Mouse (Mus musculus): ENCODE data around the gene Ankrd22.
A peak's percentile ranks its signal among the peaks of the same experiment; 100 is the strongest.
"Not testable (repeated sequence)": the region's sequence is repeated elsewhere in the genome, so short reads cannot be mapped to it uniquely, and the experiment has no call there.

Gene Ankrd22

GRCm38 (mm10) chr19:34165891-34166290 is at the start of gene Ankrd22:
Gene Ankrd22, minus strand, starts transcription at chr19:34166053.
- DNase-seq (ENCODE audit: low spot score in 2 of 2), result no peak

- no peak for DNase-seq (ENCODE audit: low spot score in 2 of 2)
Observed at GRCm38 (mm10) chr19:34214136-34214535, 48.3 kb upstream of the Ankrd22 start.

DNA sequence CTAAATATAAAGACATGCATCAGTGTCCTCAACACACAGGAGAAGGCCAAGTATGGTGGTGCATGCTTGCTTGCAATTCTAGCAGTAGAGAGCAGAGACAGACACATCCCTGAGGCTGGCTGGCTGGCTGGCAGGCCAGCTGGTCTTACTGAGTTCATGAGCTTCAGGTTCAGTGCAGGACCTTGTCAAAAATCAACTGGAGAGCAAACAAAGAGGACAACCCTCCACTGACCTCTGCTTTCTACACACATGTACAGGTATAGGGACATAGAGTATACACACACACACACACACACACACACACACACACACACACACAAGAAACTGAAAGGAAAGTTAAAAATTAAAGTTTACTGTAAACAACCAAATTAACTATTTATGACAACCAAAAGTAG is 47.4 kb upstream of the Ankrd22 start:
- no peak for DNase-seq (ENCODE audit: low spot score in 2 of 2)

DNA sequence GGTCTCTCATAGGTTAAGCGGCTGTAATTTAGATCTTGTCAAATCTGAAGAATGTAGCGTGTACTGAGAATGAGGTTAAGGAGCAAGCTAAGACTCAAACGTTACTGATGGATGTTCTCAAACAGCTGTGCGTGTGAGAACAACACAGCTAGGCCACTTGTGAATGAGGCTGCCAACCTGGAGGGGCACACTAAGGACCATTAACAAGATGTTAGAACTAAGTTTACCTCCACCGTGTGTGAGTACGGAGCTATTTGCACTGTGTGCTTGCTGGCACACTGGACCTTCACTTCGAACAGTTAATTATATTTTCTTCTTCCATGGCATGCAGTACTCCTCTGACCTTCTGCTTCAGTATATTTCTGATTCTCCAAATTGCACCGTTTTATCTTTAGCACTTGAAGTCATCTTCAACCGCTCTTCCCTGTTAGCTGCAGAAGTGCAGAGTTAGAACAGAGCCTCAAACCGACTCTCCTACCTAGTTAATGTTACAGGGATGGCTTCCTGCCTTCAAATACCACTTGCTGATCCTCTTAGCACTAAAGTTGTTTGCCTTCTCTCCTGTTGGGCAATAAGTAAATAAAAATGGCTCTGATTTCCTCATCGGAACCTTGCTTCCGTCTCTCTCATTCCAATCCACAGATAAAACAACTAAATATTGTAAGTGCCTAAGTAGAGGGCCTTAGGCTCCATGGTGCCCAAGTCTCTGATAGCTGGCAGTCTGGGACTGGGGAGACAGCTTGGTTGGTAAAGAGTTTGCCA is 46.8 kb upstream of the Ankrd22 start:
- no peak for DNase-seq (ENCODE audit: low spot score in 2 of 2)

- no peak for DNase-seq (ENCODE audit: low spot score in 2 of 2)
Observed at GRCm38 (mm10) chr19:34210841-34211240, 45.0 kb upstream of the Ankrd22 start.

DNA sequence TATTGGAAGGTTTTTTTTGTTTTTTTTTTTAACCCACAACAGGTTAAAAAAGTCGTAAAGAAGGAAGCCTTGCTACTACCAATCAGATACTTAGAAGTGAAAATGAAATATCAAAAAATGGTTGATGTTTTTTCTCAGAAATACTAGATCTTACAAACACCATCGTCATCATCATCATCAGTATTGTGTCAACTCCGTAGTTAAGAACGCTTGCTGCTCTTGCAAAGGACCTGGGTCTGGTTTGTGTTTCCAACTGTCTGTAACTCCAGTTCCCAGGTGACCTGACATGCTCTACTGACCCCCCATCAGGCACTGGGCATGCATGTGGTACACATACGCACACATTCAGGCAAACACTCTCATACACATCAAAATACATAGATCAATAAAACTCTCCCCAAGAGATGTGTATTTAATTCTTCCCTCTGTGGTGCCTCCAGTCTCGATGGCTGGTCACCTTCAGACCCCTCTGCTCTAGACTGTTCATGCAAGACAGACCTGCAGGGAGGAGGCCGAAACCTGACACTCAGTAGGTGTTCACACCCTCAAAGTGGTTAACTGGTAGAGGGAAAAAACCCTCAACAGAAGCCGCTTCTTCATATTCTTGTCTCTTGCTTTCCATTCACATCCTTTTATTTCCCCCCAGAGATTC is 44.2 kb upstream of the Ankrd22 start:
- no peak for DNase-seq (ENCODE audit: low spot score in 2 of 2)

DNA sequence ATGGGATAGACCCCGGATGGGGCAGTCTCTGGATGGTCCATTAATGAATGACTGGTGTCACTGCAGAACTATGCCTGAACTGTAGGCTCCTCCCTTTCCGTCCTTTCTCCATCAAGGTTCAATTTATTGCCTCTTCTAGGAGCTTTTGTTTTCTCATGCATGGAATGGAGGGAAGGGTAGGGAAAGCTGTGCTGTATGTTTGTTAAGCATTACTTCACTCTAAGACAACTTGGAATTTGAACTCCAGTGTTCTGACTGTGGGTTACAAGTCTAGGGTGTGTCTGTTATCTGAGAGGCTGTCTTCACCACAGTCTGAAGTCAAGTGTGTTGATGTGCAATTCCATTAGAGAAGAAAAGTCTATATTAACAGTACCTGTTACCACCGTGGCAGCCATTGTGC is 43.2 kb upstream of the Ankrd22 start:
- DNase-seq (ENCODE audit: low spot score in 2 of 2), result no peak

DNA sequence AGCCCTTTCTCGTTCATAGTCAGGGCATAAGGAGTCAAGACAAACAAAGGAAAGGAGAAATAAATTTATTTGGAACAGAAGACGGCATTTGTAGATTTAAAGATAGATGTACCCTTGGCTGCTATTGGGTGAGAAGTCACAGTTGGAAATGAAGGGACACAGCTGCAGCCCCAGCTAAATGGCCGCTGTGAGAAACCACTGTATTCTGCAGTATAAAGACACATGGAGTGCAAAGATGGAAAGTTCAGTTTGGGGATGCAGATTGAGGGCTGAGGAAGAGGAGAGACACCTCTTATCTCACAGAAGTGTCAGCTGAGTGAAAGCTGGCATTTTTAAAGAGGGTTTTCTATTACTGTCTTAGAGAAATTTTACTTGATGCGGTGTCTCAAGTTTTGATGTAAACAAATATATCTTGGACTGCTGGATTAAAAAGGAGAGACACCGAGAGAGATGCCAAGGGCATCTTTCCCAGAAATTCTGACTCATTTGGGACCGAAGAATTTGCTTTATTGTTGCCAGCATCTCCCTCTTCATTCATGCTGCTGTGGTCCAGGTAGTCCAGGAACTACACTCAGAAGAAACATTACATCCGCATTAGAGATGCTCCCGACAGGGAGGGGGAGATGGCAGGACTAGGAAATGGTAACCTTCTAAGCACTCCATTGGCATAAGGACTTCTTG is 41.0 kb upstream of the Ankrd22 start:
- no peak for DNase-seq (ENCODE audit: low spot score in 2 of 2)

DNA sequence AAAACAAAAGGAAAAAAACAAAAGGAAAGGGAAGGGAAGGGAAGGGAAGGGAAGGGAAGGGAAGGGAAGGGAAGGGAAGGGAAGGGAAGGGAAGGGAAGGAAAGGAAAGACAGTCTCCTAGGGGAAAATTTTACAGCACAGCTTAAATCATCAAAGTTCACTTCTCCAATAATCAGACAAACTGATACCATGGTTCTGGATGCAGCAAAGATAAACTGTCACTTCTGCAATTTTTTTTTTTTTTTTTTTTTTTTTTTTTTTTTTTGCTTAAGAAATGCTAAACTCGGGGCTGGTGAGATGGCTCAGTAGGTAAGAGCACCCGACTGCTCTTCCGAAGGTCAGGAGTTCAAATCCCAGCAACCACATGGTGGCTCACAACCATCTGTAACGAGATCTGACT is 40.3 kb upstream of the Ankrd22 start:
- not testable (repeated sequence) for DNase-seq (ENCODE audit: low spot score in 2 of 2)

- no peak for DNase-seq (ENCODE audit: low spot score in 2 of 2)
Observed at GRCm38 (mm10) chr19:34202668-34203067, 36.8 kb upstream of the Ankrd22 start.

GRCm38 (mm10) chr19:34199488-34199887 is 33.6 kb upstream of the Ankrd22 start:
- DNase-seq (ENCODE audit: low spot score in 2 of 2), result no peak

DNA sequence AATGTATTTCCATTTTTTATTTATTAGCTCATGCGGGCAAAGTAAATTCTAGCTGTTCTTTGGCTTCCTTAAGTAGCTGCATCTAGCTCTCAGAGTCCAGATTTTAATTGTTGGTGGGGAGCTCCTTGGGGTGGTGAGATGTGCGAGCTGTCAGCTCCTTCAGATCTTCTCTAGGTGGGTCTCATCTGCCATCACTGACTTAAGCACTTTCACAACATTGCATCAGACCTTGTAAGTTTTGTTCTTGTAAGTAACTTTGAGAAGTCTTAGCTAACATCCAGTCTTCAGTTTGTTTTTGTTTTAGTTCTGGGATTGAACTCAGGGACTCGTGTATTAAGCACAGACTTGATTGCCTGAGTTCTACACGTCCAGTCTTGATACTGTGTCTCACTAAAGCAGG is 33.0 kb upstream of the Ankrd22 start:
- no peak for DNase-seq (ENCODE audit: low spot score in 2 of 2)

DNA sequence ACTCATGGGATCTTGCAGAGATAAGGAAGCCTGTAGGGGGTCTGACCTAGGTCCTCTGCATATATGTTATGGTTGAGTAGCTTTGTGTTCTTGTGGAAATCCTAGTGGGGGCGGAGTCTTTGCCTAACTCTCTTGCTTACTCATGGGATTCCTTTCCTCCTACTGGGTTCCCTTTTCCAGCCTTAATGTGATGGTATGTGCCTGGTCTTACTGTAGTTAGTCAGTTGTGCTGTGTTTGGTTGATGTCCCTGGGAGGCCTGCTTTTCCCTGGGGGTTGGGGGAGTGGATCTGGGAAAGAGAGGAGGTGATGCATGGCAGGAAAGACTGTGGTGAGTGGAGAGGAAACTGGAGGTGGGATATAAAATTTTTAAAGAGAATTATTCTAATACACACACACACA is 32.2 kb upstream of the Ankrd22 start:
- DNase-seq (ENCODE audit: low spot score in 2 of 2), result no peak

GRCm38 (mm10) chr19:34195031-34195430 is 29.2 kb upstream of the Ankrd22 start:
- DNase-seq (ENCODE audit: low spot score in 2 of 2), result no peak

- no peak for DNase-seq (ENCODE audit: low spot score in 2 of 2)
Observed at GRCm38 (mm10) chr19:34194132-34194745, 28.4 kb upstream of the Ankrd22 start.

DNA sequence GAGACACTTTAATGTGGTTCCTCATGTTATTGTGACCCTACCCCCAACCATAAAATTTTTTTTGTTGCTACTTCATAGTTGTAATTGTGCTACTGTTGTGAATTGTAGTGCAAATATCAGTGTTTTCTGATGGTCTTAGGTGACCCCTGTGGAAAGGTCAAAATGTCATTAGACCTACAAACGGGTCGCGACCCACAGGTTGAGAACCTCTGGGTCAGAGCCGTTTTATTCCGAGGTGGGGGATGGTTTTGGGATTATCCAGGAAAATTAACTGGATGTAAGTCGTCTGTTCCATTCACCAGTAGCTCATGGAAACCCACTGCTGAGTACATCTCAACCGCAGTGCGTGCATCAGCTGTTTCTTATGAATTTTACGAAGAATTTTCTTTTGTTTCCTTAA is 27.8 kb upstream of the Ankrd22 start:
- DNase-seq (ENCODE audit: low spot score in 2 of 2), result no peak

- DNase-seq (ENCODE audit: low spot score in 2 of 2), result peak; percentile 38 to 47
Observed at GRCm38 (mm10) chr19:34193149-34193548, 27.3 kb upstream of the Ankrd22 start.

DNA sequence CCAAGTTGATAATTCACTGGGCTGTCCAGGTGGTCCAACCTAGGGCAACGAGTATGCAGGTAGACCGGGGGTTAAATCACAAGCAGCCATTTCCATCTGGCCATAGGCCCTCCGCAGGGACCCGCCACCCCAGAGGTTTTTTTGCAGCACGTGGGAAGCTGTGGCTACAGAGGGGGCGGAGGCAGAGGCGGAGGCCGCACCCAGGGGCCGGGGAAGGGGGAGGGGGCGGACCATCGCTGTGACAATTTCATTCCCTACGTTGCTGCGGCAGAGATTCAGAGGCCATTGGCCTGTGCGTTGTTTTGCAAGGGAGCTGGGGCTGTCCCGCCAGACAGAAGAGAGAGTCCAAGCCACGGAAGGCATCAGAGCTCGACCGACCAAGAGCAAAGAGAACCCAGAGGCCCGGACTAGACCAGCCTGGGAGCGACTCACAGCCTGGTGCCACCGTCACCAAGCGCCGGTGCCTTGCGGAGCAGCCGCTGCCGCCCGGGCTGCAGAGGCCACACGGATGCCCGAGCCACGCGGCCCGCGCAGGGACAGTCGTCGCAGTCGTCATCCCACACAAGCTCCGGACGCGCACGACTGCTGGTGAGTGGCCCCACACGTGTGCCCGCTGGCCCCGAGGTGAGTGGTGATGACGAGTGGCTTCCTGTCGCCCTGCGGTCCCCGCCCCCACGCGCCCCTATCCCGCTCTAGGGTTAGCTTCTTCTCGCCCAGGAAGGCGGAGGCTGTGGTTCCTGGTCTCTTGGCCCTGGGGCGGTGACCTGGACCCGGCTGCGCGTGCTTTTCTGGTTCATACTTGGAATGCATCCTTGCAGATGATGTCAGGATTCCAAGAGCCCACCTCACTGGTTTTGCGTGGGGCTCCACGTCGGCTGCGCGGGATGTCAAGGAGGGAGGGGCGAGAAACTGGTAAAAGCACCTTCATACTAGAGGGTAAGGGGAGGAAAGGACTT is 26.4 kb upstream of the Ankrd22 start, which contains the start of gene Stambpl1:
Stambpl1 (plus strand) TSS at position 222 of the 956 bp plus-strand sequence.
- DNase-seq (ENCODE audit: low spot score in 2 of 2), result peak; percentile 80 to 82

DNA sequence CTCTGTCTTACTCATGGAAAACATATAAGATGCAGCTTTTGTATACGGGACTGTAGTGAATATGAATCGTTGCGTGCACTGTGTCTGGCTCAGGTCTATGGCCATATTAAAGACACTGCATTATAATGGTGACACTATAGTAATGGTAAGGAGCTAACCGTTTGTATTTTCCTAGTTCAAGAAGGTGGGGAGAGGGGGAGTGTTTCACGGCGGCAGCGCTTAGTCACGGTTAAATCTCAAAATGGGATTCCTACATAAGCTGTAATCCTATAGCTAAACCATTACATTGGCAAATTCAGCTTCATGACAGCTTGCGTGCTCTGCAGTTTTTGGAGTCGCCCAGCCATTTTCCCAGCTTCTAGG is 25.8 kb upstream of the Ankrd22 start:
- DNase-seq (ENCODE audit: low spot score in 2 of 2), result no peak

DNA sequence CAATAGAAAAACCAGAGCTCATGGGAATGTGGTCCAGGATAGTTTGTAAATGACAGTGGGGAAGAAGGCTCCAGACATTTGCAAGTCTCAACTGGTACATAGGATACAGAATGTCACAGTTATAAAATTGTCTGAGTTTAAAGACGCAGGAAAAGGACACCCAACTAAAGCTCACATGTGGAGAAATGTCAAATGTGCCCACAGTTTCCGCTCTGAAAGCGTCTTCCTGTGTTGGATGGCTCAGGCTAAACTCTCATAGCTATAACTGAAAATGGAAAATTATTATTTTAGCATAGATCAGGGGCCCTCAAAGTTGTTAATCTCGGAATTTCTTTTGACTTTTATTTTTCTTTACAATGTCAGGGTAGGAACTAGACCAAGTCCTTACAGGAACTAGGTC is 21.0 kb upstream of the Ankrd22 start:
- no peak for DNase-seq (ENCODE audit: low spot score in 2 of 2)

GRCm38 (mm10) chr19:34182490-34182889 is 16.6 kb upstream of the Ankrd22 start:
- no peak for DNase-seq (ENCODE audit: low spot score in 2 of 2)
